ENCODE assay signal across 9 mouse cellular contexts in genomic region chr6:126551862-126552395, GRCm38 (mm10). TPM values are rescaled to one million over a fixed set of nuclear protein-coding genes. Genes with fewer than 3 reads are reported as not detected.
DNase-seq lines count a peak whose midpoint lies in the region; ATAC-seq and TF ChIP-seq lines count a peak whose summit lies in the region.
"Had no signal": no experiment of that assay in that cellular context is flagged by ENCODE, and none has a peak within 500 bp of the region (broad histone marks: within the 10 kb centered on the region; RNA-seq: fewer than 3 reads in every experiment).

No protein-coding gene starts in this region.

- peak in 1 of 2 experiments; percentile 41 for DNase-seq in left cerebral cortex, adult 2 months (ENCODE audit: extremely low spot score in 1 of 2, low spot score in 2 of 2)
- DNase-seq in left cerebral cortex, postnatal 36 days (ENCODE audit: low spot score in 2 of 2), result no peak
- DNase-seq in NIH3T3 (ENCODE audit: low read depth), result peak; percentile 83
- DNase-seq in cerebellum, postnatal 25 days, result peak; percentile 47 to 73
- DNase-seq in liver, embryonic 11.5 days (ENCODE audit: low spot score), result no peak
- DNase-seq in spleen, postnatal 4 days (ENCODE audit: low spot score in 2 of 2), result no peak

- intact Hi-C loops in left cerebral cortex, adult 2 months (cut with DNase I), result no loop called here
- intact Hi-C loops in left cerebral cortex, postnatal 36 days (cut with DNase I), result loop anchor here (1.0 kb wide), 1 partner anchor 52 kb away; no protein-coding TSS in a partner anchor

- H3K27ac ChIP-seq in left cerebral cortex, adult 2 months, result no peak overlapping the region
- no peak overlapping the region for H3K27ac ChIP-seq in hindbrain, embryonic 12.5 days
- no peak overlapping the region for H3K27ac ChIP-seq in liver, embryonic 11.5 days (ENCODE audit: low read depth, low read length)
- H3K27ac ChIP-seq in neural tube, embryonic 13.5 days (replicated peaks), result no peak overlapping the region

- H3K27me3 ChIP-seq in hindbrain, embryonic 12.5 days, result peaks cover 9% of the 10 kb centered on the region
- peaks cover 3% of the 10 kb centered on the region; the same call in 1 of the 2 replicates for H3K27me3 ChIP-seq in liver, embryonic 11.5 days (replicated peaks; ENCODE audit: control insufficient read depth, insufficient read depth, low read length)
- peaks cover 12% of the 10 kb centered on the region for H3K27me3 ChIP-seq in neural tube, embryonic 13.5 days

- H3K9ac ChIP-seq in hindbrain, embryonic 12.5 days, result no peak overlapping the region
- no peak overlapping the region for H3K9ac ChIP-seq in liver, embryonic 11.5 days (ENCODE audit: low read depth, low read length)
- H3K9ac ChIP-seq in neural tube, embryonic 13.5 days, result no peak overlapping the region

- ATAC-seq in hindbrain, embryonic 12.5 days (ENCODE audit: low FRiP score), result peak; percentile 59; the same call in 1 of the 2 replicates
- peak; percentile 43; the same call in 1 of the 2 replicates for ATAC-seq in liver, embryonic 11.5 days (replicated peaks; ENCODE audit: low FRiP score)
- peak; percentile 45; the same call in 1 of the 2 replicates for ATAC-seq in neural tube, embryonic 13.5 days (ENCODE audit: low read depth)

- WGBS in hindbrain, embryonic 12.5 days, result 23% methylated on average over 9 of the region's 9 CpGs
- 18% methylated on average over 9 of the region's 9 CpGs for WGBS in liver, embryonic 11.5 days
- WGBS in neural tube, embryonic 13.5 days, result 19% methylated on average over 9 of the region's 9 CpGs

- H3K9me3 ChIP-seq in hindbrain, embryonic 12.5 days (replicated peaks), result no peaks in the 10 kb centered on the region
- H3K9me3 ChIP-seq in liver, embryonic 11.5 days (ENCODE audit: control insufficient read depth, low read length), result no peaks in the 10 kb centered on the region
- H3K9me3 ChIP-seq in neural tube, embryonic 13.5 days, result no peaks in the 10 kb centered on the region

- H3K4me2 ChIP-seq in hindbrain, embryonic 12.5 days (replicated peaks), result no peak overlapping the region
- H3K4me2 ChIP-seq in liver, embryonic 11.5 days, result no peak overlapping the region
- no peak overlapping the region for H3K4me2 ChIP-seq in neural tube, embryonic 13.5 days

- H3K4me1 ChIP-seq in hindbrain, embryonic 12.5 days, result 0 out of 2 replicates have a peak, but pooled peaks cover 3% of the 10 kb centered on the region
- no peaks in the 10 kb centered on the region for H3K4me1 ChIP-seq in liver, embryonic 11.5 days (replicated peaks; ENCODE audit: control insufficient read depth, insufficient read depth, low read length)
- H3K4me1 ChIP-seq in neural tube, embryonic 13.5 days (replicated peaks), result no peaks in the 10 kb centered on the region; the same call in 1 of the 2 replicates

- no peak overlapping the region for H3K4me3 ChIP-seq in left cerebral cortex, adult 2 months
- H3K4me3 ChIP-seq in hindbrain, embryonic 12.5 days, result no peak overlapping the region
- H3K4me3 ChIP-seq in liver, embryonic 11.5 days (ENCODE audit: low read depth, low read length), result no peak overlapping the region
- no peak overlapping the region for H3K4me3 ChIP-seq in neural tube, embryonic 13.5 days
- H3K4me3 ChIP-seq: myocyte had no signal

- peak; percentile 88 for TF ChIP-seq CTCF in left cerebral cortex, adult 2 months (IDR thresholded peaks at IDR 0.05)

- H3K36me3 ChIP-seq in hindbrain, embryonic 12.5 days, result no peaks in the 10 kb centered on the region
- H3K36me3 ChIP-seq in liver, embryonic 11.5 days (ENCODE audit: control insufficient read depth, insufficient read depth, low read length), result no peaks in the 10 kb centered on the region
- no peaks in the 10 kb centered on the region for H3K36me3 ChIP-seq in neural tube, embryonic 13.5 days

RNA-seq across cellular contexts. Expression of gene Kcna5, which starts 16.7 kb away (rescaled TPM):
- total RNA-seq in left cerebral cortex, adult 2 months (2021), result 1 to 10 TPM; 4.2 to 5.6 TPM
- 1 to 10 TPM; 3.5 to 7.2 TPM for total RNA-seq in left cerebral cortex, postnatal 36 days (2021)
- 2.8 and 3.1 TPM in 2 replicates for polyA plus RNA-seq in hindbrain, embryonic 12.5 days (2016; fragmentation: Nextera tagmentation; extraction: Ambion mirVana)
- polyA plus RNA-seq in liver, embryonic 11.5 days (2014; fragmentation: Nextera tagmentation; extraction: Ambion mirVana), result 1.5 and 1.9 TPM in 2 replicates
- 1.9 and 2.3 TPM in 2 replicates for polyA plus RNA-seq in neural tube, embryonic 13.5 days (2015; fragmentation: Nextera tagmentation; extraction: Ambion mirVana)
- polyA plus RNA-seq: myocyte had no signal

Comparison
In these comparisons a context has a peak if more than half of its experiments do, and no peak if none do; other contexts are left out.
1. DNase-seq: peak in NIH3T3 (single experiment) and cerebellum, postnatal 25 days (2 of 2); none in left cerebral cortex, postnatal 36 days (0 of 2), liver, embryonic 11.5 days (single experiment) and spleen, postnatal 4 days (0 of 2).
2. Peak in every context shown above with its lines, with median percentiles within 50 percentile points of each other: ATAC-seq.